Mouse (Mus musculus): ENCODE measurements around the gene Il22. TPM values are rescaled to one million over a fixed set of nuclear protein-coding genes. Genes with fewer than 3 reads are reported as not detected.

The Il22 gene
- total RNA-seq, 2 experiments from 2014 or later, result not detected

Other genes with a start within 250 kb of the Il22 start
- gene Mdm1, start 63.1 kb upstream of the Il22 start, total RNA-seq (2021), result 1 to 10 TPM; 3.9 to 8.1 TPM
- gene Gm32717, start 35.8 kb downstream of the Il22 start, total RNA-seq (2021), result under 1 TPM; 0.76 to 0.84 TPM
- under 1 TPM; 0.76 to 0.84 TPM for gene Gm32802, start 53.7 kb downstream of the Il22 start, total RNA-seq (2021)
- not detected for gene Iltifb, start 90.1 kb downstream of the Il22 start, total RNA-seq (2021)
- not detected for gene Gm9040, start 122.0 kb downstream of the Il22 start, total RNA-seq (2021)
- not detected for gene Gm9044, start 127.5 kb downstream of the Il22 start, total RNA-seq (2021)
- not detected for gene Gm9045, start 132.9 kb downstream of the Il22 start, total RNA-seq (2021)
- gene Gm9046, start 138.3 kb downstream of the Il22 start, total RNA-seq (2021), result not detected
- gene Gm9048, start 143.7 kb downstream of the Il22 start, total RNA-seq (2021), result not detected
- not detected for gene Gm9049, start 149.2 kb downstream of the Il22 start, total RNA-seq (2021)
- gene Ifng, start 236.1 kb downstream of the Il22 start, total RNA-seq (2021), result not detected